Mouse (Mus musculus) erythroblast, embryonic 14.5 days (primary cell): ENCODE measurements around the gene Tcp1. TPM values are rescaled to one million over a fixed set of nuclear protein-coding genes. Genes with fewer than 3 reads are reported as not detected.
"Not testable (repeated sequence)": the region's sequence is repeated elsewhere in the genome, so short reads cannot be mapped to it uniquely, and the experiment has no call there.

ENCODE experiments used
- H3K27me3 ChIP-seq: 2 replicates; pipeline ENCODE4 v1.6.1; 2012; ENCODE audit warnings: inconsistent platforms; ENCODE audit not compliant: control insufficient read depth
- H3K36me3 ChIP-seq: 2 replicates; pipeline ENCODE4 v1.6.1; 2012; ENCODE audit warnings: mild to moderate bottlenecking, inconsistent platforms; ENCODE audit not compliant: control insufficient read depth
- H3K4me1 ChIP-seq: 2 replicates; pipeline ENCODE4 v1.6.1; 2012; ENCODE audit warnings: inconsistent platforms; ENCODE audit not compliant: control insufficient read depth
- H3K4me3 ChIP-seq: replicated peaks from 2 replicates; pipeline ENCODE3; 2012; ENCODE audit warnings: moderate library complexity, mild to moderate bottlenecking, inconsistent platforms
- H3K9me3 ChIP-seq: 2 replicates; pipeline ENCODE4 v1.6.1; 2012; ENCODE audit warnings: low read length, inconsistent platforms, mixed read lengths; ENCODE audit not compliant: control insufficient read depth
- GATA1 ChIP-seq: IDR thresholded peaks from 2 replicates; pipeline ENCODE4 v1.6.1; 2012; ENCODE audit warnings: low read length, inconsistent platforms, mixed read lengths
- TAL1 ChIP-seq: IDR thresholded peaks from 3 replicates; pipeline ENCODE4 v1.6.1; 2012; ENCODE audit warnings: low read length, inconsistent platforms, mixed read lengths
- polyA plus RNA-seq: library from polyadenylated mRNA; stranded (reverse); fragments of >175 nt; gene quantifications from 2 replicates; pipeline ENCODE4 v1.2.3, GENCODE M21; 2012

Gene Tcp1
- polyA plus RNA-seq, 1 experiment = 2.7 TPM

DNA sequence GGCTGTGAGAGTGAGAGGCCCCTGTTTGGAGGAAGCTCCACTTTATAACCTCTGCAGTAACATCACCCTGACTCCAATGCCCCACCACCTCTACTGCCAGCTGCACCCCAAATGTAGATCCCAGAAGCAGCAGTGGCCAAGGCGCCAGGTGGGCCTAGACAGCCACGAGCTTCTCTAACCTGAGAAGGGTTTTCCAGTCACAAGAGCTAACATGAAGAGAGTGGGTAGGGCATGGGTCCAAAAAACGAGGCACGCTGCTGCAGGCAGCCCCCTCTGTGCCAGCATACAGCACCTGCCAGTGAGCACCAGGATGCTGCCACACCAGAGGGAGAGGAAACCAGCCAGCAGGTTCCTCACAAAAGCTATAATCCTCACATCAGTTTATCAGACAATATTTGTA, 24.4 kb upstream of the Tcp1 start:
- no peaks in the 10 kb centered on the region for H3K9me3 ChIP-seq
- no peak overlapping the region for H3K4me3 ChIP-seq
- TF ChIP-seq TAL1 (no peak), GATA1 (no peak)
- H3K27me3 ChIP-seq = no peaks in the 10 kb centered on the region
- H3K36me3 ChIP-seq = peaks cover 53% of the 10 kb centered on the region
- no peaks in the 10 kb centered on the region for H3K4me1 ChIP-seq

DNA sequence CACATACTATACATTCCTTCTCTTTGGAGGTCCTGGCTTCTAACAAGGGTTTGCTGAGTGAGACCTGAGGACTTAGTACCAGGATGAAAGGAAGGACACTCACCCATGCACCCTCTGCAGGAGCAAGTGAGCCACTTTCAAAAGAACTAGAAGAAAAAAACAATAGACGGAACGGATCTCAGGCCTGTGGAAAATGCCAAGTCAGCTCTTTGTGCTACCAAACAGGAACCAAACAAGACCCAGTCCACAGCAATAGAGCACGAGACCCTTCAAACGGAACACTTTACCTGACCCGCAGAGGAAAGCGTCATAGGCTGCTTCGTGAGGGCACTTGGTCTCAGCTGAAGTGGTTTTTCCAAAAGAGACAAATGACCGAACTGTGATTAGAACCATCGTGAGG, 23.5 kb upstream of the Tcp1 start:
- Histone ChIP-seq H3K4me3 (no peak overlapping the region), H3K9me3 (no peaks in the 10 kb centered on the region), H3K4me1 (no peaks in the 10 kb centered on the region), H3K27me3 (no peaks in the 10 kb centered on the region), H3K36me3 (peaks cover 61% of the 10 kb centered on the region)
- TF ChIP-seq TAL1 = no peak
- TF ChIP-seq GATA1 = no peak

DNA sequence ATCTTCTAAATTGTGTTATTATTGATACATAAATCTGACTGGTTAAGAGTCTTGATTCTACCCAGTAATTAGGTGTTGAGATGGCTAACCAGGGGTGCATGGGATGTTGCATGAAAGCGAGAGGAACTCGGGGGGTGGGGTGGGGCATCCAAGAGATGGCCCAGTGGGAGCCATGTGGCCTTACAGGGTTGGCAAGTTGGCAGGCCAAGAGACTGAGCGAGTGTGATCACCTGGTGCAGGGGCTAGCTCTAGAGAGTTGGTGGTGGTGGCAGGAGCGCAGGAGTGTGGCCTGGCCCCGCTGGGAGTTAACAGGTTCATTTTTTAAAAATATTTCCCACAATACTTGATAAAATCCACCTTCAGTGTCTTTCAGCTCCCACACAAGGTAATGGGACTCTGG, 17.8 kb upstream of the Tcp1 start:
- Histone ChIP-seq H3K4me3 (no peak overlapping the region), H3K9me3 (no peaks in the 10 kb centered on the region), H3K36me3 (peaks cover 55% of the 10 kb centered on the region), H3K27me3 (no peaks in the 10 kb centered on the region), H3K4me1 (no peaks in the 10 kb centered on the region)
- TF ChIP-seq GATA1 = no peak
- TF ChIP-seq TAL1 = no peak

DNA sequence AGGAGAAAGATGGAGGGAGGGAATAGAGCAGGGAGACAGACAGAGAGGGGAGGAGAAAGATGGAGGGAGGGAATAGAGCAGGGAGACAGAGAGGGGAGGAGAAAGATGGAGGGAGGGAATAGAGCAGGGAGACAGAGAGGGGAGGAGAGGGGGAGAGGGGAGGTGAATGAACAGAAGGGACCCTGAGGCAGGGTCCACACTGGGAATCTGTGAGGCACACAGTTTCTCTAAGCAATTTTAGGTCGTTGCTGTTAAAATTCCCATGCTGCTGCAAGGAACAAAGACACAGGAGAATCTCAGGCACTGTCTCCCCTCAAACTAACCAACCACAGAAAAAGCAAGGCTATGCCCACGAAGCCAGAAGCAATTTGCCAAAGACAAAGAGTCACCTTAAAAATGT, 16.9 kb upstream of the Tcp1 start:
- not testable (repeated sequence) for H3K9me3 ChIP-seq

DNA sequence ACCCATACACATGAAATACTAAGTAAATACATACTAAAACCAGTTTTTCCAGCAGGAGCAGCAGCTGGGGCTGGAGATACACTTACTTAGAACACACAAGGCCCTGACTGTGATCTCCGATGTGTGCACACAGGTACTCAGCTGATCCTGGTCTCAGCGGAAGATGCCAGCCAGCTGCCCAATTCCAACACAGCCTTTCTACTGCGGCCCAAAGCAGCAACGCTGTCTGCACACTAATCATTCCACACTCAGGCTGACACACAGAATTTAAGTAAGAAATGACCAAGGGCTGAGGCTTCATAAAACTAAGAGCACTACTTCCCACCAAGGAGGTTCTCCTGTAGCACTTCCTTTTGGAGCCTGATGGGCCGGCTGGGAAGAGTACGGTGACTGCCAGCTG, 13.2 kb upstream of the Tcp1 start:
- Histone ChIP-seq H3K4me3 (no peak overlapping the region), H3K36me3 (peaks cover 64% of the 10 kb centered on the region), H3K9me3 (no peaks in the 10 kb centered on the region), H3K4me1 (no peaks in the 10 kb centered on the region), H3K27me3 (no peaks in the 10 kb centered on the region)
- no peak for TF ChIP-seq TAL1
- TF ChIP-seq GATA1 = no peak

More for the DNA sequence above, 16.9 kb upstream of the Tcp1 start:
- peaks cover 58% of the 10 kb centered on the region for H3K36me3 ChIP-seq
- not testable (repeated sequence) for H3K4me3 ChIP-seq, H3K4me1 ChIP-seq, H3K27me3 ChIP-seq

DNA sequence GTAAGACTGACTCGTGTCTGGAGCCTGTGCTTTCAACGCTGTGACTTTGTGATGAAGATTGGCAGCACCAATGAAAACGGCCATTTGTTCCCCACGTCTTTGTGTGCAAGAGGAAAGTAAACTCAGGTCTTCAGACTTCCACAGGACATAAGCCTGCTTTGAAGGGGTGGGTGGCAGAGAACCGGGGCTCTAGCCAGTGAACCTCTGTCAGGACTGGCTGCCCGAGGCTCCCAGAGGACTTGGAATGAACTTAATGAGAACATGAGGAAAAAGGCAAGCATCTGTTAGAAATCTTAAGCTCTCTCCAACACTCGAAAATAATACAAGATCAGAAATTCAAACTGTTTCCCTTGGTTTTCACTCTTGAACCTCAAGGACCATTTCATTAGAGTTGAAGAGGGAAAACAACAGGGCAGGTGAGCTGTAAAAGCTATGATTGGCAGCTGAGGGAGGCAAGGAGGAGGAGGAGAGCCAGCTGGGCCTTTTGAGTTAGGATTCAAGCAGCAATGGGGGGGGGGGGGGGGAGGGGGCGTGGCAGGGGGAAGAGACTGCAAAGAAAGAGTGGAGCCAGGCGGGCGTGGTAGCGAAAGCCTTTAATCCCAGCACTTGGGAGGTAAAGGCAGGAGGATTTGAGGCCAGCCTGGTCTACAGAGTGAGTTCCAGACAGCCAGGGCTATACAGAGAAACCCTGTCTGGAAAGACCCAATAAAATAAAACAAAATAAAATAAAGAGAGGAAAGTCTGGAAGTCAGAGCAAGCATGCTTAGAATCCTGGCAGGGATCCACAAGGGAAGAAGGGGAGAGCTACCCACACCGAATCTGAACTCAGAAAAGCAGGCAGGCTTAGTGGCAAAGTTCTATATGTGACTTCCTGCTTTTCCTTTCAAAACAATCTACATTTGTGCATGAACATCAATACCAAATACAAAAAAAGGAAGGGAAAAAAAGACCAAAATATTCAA, 11.8 kb upstream of the Tcp1 start:
- H3K4me1 ChIP-seq = no peaks in the 10 kb centered on the region
- no peak for TF ChIP-seq TAL1
- TF ChIP-seq GATA1 = no peak
- no peaks in the 10 kb centered on the region for H3K27me3 ChIP-seq
- H3K9me3 ChIP-seq = no peaks in the 10 kb centered on the region
- peaks cover 63% of the 10 kb centered on the region for H3K36me3 ChIP-seq
- H3K4me3 ChIP-seq = no peak overlapping the region

DNA sequence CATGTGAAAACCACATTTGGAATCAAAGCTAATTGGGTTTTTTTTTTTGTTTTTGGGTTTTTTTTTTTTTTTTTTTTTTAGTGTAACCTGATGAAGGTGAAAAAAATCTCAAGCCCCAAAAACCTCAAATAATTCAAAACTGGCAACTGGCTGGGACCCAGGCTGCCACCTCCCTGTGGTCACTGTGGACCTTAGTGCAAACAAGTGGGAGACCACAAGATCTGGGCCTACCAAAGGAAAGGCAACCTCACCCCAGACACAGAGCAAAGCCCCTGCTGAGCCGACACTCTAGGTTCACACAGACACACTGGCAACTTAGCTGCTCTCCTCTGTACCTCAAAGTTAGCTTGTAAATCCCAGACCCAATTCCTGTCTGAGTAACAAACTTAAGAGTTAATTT, 11.2 kb upstream of the Tcp1 start:
- H3K9me3 ChIP-seq = no peaks in the 10 kb centered on the region
- peaks cover 67% of the 10 kb centered on the region for H3K36me3 ChIP-seq
- no peak overlapping the region for H3K4me3 ChIP-seq
- TF ChIP-seq TAL1 (no peak), GATA1 (no peak)
- no peaks in the 10 kb centered on the region for H3K4me1 ChIP-seq
- H3K27me3 ChIP-seq = no peaks in the 10 kb centered on the region

DNA sequence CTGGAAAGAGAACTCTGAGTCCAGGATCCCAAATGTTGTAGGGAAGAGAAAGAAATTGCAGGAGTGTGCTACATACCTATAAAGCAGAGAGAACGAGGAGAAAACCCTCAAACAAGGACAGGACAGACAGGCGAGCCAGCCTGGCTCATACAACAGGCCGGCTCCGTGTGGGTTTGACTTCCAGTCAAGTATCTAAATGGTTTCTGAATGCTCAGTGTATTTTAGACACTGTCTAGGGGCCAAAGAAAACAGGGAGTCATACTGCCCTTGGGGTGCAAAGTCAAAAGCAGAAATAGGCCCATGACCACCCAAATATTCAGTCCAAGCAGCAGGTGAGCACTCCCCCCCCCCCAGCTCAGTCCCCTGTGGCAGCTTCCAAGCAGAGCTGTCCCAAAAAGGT, 9.7 kb upstream of the Tcp1 start:
- peaks cover 71% of the 10 kb centered on the region for H3K36me3 ChIP-seq
- no peaks in the 10 kb centered on the region for H3K27me3 ChIP-seq
- TF ChIP-seq GATA1 (no peak), TAL1 (no peak)

DNA sequence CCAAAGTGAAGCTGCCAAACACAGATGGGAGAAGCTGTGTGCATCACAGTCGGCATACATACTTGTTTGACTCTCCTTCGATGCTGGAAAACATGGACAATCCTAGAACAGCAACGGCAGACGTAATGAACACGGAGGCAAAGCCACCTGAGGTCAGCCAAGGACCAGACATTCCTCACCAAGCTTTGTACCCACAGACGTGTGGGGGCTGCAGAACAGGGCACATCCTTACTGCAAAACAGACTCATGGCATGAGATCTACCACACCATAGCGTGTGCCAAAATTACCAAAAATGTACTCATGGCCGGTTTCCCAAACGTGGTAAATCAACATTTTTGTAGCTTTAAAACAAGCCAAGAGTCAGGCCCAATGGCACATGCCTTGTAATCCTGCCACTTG, 9.1 kb upstream of the Tcp1 start:
- Histone ChIP-seq H3K4me1 (no peaks in the 10 kb centered on the region; the same call in 1 of the 2 replicates), H3K9me3 (no peaks in the 10 kb centered on the region), H3K4me3 (no peak overlapping the region), H3K36me3 (peaks cover 71% of the 10 kb centered on the region), H3K27me3 (no peaks in the 10 kb centered on the region)
- TF ChIP-seq TAL1 (no peak), GATA1 (no peak)

More for the DNA sequence above, 9.7 kb upstream of the Tcp1 start:
- H3K4me3 ChIP-seq = no peak overlapping the region
- no peaks in the 10 kb centered on the region; the same call in 1 of the 2 replicates for H3K4me1 ChIP-seq
- H3K9me3 ChIP-seq = no peaks in the 10 kb centered on the region
